Mouse (Mus musculus): ENCODE measurements at regions not wholly inside any gene's neighbourhood (a gene's known extent, or its start where the extent isn't known, plus 50 kb on each side); places are given as distances from the start of the nearest gene placed in this dataset.

- TF ChIP-seq CTCF (IDR thresholded peaks at IDR 0.05; ENCODE audit: insufficient read depth, low read length) (no peak), POLR2A (IDR thresholded peaks at IDR 0.05; ENCODE audit: borderline replicate concordance, extremely low read depth, low read depth, low read length) (no peak)
Observed at GRCm38 (mm10) chr3:38281683-38282082, 203.0 kb downstream of the Ankrd50 start.

All from lung, adult 2 months (tissue).